Mouse (Mus musculus) heart, postnatal 0 days (tissue): Measurements from ENCODE around the gene Zfp607b. TPM values are rescaled to one million over a fixed set of nuclear protein-coding genes. Genes with fewer than 3 reads are reported as not detected.

Experiments used
- ATAC-seq: fragments of 200-750 bp; cut with Nextera tagmentation; 2 replicates; pipeline ENCODE4 v1.8.0; 2017; ENCODE audit warnings: low read depth, moderate number of reproducible peaks, moderate library complexity; ENCODE audit not compliant: insufficient read depth
- DNase-seq: peaks from one replicate; pipeline ENCODE4 v3.0.0-alpha.2; 2016; ENCODE audit warnings: low spot score
- H3K27ac ChIP-seq: fragments of 300-500 bp; sonication (generic); 2 replicates; pipeline ENCODE4 v1.5.1; 2014; ENCODE audit warnings: low read depth, mild to moderate bottlenecking
- H3K27me3 ChIP-seq: fragments of 300-500 bp; sonication (generic); 2 replicates; pipeline ENCODE4 v1.6.1; 2014; ENCODE audit warnings: low read length, mixed read lengths; ENCODE audit not compliant: control insufficient read depth, insufficient read depth
- H3K36me3 ChIP-seq: fragments of 300-500 bp; sonication (generic); replicated peaks from 2 replicates; pipeline ENCODE4 v1.6.1; 2014; ENCODE audit warnings: low read length, mixed read lengths; ENCODE audit not compliant: control insufficient read depth, insufficient read depth
- H3K4me1 ChIP-seq: fragments of 300-500 bp; sonication (generic); 2 replicates; pipeline ENCODE4 v1.6.1; 2014; ENCODE audit warnings: antibody characterized with exemption; ENCODE audit not compliant: control insufficient read depth, insufficient read depth
- H3K4me2 ChIP-seq: fragments of 300-500 bp; sonication (generic); 2 replicates; pipeline ENCODE4 v1.6.1; 2014; ENCODE audit warnings: low read depth, mild to moderate bottlenecking, low read length, moderate library complexity
- H3K4me3 ChIP-seq: fragments of 300-500 bp; sonication (generic); 2 replicates; pipeline ENCODE4 v1.5.1; 2014; ENCODE audit warnings: low read depth, low read length
- H3K9ac ChIP-seq: fragments of 300-500 bp; sonication (generic); replicated peaks from 2 replicates; pipeline ENCODE4 v1.6.1; 2014; ENCODE audit warnings: low read depth, low read length, mixed read lengths
- H3K9me3 ChIP-seq: fragments of 300-500 bp; sonication (generic); replicated peaks from 2 replicates; pipeline ENCODE4 v1.6.1; 2016; ENCODE audit warnings: low read length; ENCODE audit not compliant: control insufficient read depth
- CTCF ChIP-seq: IDR thresholded peaks from 2 replicates; pipeline ENCODE4 v1.5.1; 2016; ENCODE audit warnings: antibody characterized with exemption, control low read depth, low read depth
- EP300 ChIP-seq: IDR thresholded peaks from 2 replicates; pipeline ENCODE4 v1.6.1; 2016; ENCODE audit warnings: antibody characterized with exemption, low read depth
- WGBS: fragments of 180-500 bp; shearing (Covaris S2); extraction: QIAGEN DNeasy Blood & Tissue Kit; methylation state at CpG from one replicate; pipeline ENCODE4 v1.1.7; 2014; 5-methylcytosine and 5-hydroxymethylcytosine counted together
- polyA plus RNA-seq: library from polyadenylated mRNA; unstranded; fragments of >200 nt; fragmentation: Nextera tagmentation; extraction: Ambion mirVana; gene quantifications from 2 replicates; pipeline ENCODE4 v1.2.1, GENCODE M21; 2015
- total RNA-seq: library from RNA; depleted of rRNA; stranded (reverse); fragments of >200 nt; gene quantifications from 2 replicates; pipeline ENCODE4 v1.2.3, GENCODE M21; 2014; ENCODE audit warnings: low replicate concordance

Zfp607b gene
- total and polyA plus RNA-seq, 2 experiments from 2014 or later = 1.4 to 2.4 TPM

- 0 out of 2 replicates have a peak overlapping the region, but pooled peaks have one; percentile 25 for H3K4me2 ChIP-seq
- TF ChIP-seq CTCF (peak; percentile 70), EP300 (no peak)
- 3% methylated on average over 10 of the region's 10 CpGs for WGBS
Measured at GRCm38 (mm10) chr7:27650949-27651348, 38.2 kb upstream of the Zfp607b start.

GRCm38 (mm10) chr7:27653681-27654437, 35.3 kb upstream of the Zfp607b start, which contains the start of gene Ttc9b:
TSS of gene Ttc9b (plus strand) at chr7:27653915.
- Histone ChIP-seq H3K4me3 (0 out of 2 replicates have a peak within 1 kb of the TSS, but pooled peaks have one; percentile 9), H3K4me1 (no peaks in the 10 kb centered on the region), H3K27ac (no peak within 1 kb of the TSS), H3K9me3 (no peaks in the 10 kb centered on the region), H3K9ac (no peak within 1 kb of the TSS), H3K36me3 (peaks cover 9% of the 10 kb centered on the region), H3K27me3 (peaks cover 76% of the 10 kb centered on the region), H3K4me2 (no peak within 1 kb of the TSS)
- 4% methylated on average over 55 of the region's 62 CpGs for WGBS
- ATAC-seq (peak; percentile 42), DNase-seq (no peak)
- no peak for TF ChIP-seq CTCF
- no peak for TF ChIP-seq EP300

More at GRCm38 (mm10) chr7:27650949-27651348, 38.2 kb upstream of the Zfp607b start:
- Histone ChIP-seq H3K9me3 (no peaks in the 10 kb centered on the region), H3K4me3 (no peak overlapping the region), H3K27ac (no peak overlapping the region), H3K27me3 (peaks cover 47% of the 10 kb centered on the region), H3K4me1 (no peaks in the 10 kb centered on the region), H3K9ac (no peak overlapping the region), H3K36me3 (no peaks in the 10 kb centered on the region)
- ATAC-seq = peak; percentile 59; the same call in 1 of the 2 replicates
- DNase-seq = peak; percentile 83

GRCm38 (mm10) chr7:27654607-27655276, 34.4 kb upstream of the Zfp607b start:
- Histone ChIP-seq H3K9me3 (no peaks in the 10 kb centered on the region), H3K9ac (no peak overlapping the region), H3K27ac (no peak overlapping the region), H3K4me1 (no peaks in the 10 kb centered on the region), H3K36me3 (peaks cover 9% of the 10 kb centered on the region), H3K4me2 (no peak overlapping the region), H3K27me3 (peaks cover 78% of the 10 kb centered on the region), H3K4me3 (no peak overlapping the region)
- TF ChIP-seq CTCF = peak; percentile 16; the same call in 1 of the 2 replicates
- TF ChIP-seq EP300 = no peak
- 57% methylated on average over 20 of the region's 20 CpGs for WGBS
- no peak for DNase-seq
- no peak for ATAC-seq

GRCm38 (mm10) chr7:27655545-27655944, 33.6 kb upstream of the Zfp607b start:
- Histone ChIP-seq H3K27me3 (peaks cover 74% of the 10 kb centered on the region), H3K36me3 (peaks cover 9% of the 10 kb centered on the region), H3K9me3 (no peaks in the 10 kb centered on the region), H3K4me3 (no peak overlapping the region), H3K9ac (no peak overlapping the region), H3K4me1 (no peaks in the 10 kb centered on the region), H3K4me2 (no peak overlapping the region), H3K27ac (no peak overlapping the region)
- no peak for DNase-seq
- TF ChIP-seq EP300 (no peak), CTCF (no peak)
- 12% methylated on average over 11 of the region's 11 CpGs for WGBS
- no peak for ATAC-seq

GRCm38 (mm10) chr7:27656600-27656999, 32.5 kb upstream of the Zfp607b start:
- ATAC-seq (no peak), DNase-seq (no peak)
- no peaks in the 10 kb centered on the region for H3K4me1 ChIP-seq
- 86% methylated on average over 16 of the region's 16 CpGs for WGBS
- TF ChIP-seq EP300 (no peak), CTCF (no peak)
- peaks cover 71% of the 10 kb centered on the region for H3K27me3 ChIP-seq
- H3K27ac ChIP-seq = no peak overlapping the region
- no peaks in the 10 kb centered on the region for H3K9me3 ChIP-seq
- H3K9ac ChIP-seq = no peak overlapping the region
- no peak overlapping the region for H3K4me2 ChIP-seq
- peaks cover 9% of the 10 kb centered on the region for H3K36me3 ChIP-seq
- no peak overlapping the region for H3K4me3 ChIP-seq
